Mouse (Mus musculus): ENCODE results near the gene Slc3a1. TPM values are rescaled to one million over a fixed set of nuclear protein-coding genes. Genes with fewer than 3 reads are reported as not detected.

The Slc3a1 gene
- polyA plus RNA-seq, 1 experiment from 2014 or later, result 76.9 TPM

GRCm38 (mm10) chr17:85020343-85020742 lies 7.8 kb upstream of the Slc3a1 start:
- H3K9me3 ChIP-seq (replicated peaks; ENCODE audit: low read length), result no peaks in the 10 kb centered on the region
- H3K36me3 ChIP-seq (ENCODE audit: insufficient read depth, low read length), result no peaks in the 10 kb centered on the region
- no peaks in the 10 kb centered on the region for H3K4me1 ChIP-seq (replicated peaks; ENCODE audit: insufficient read depth, low read length)
- no peak overlapping the region for H3K27ac ChIP-seq
- H3K4me2 ChIP-seq (ENCODE audit: low read length), result no peak overlapping the region
- H3K9ac ChIP-seq (ENCODE audit: low read depth, low read length), result no peak overlapping the region
- WGBS, result 67% methylated on average over 3 of the region's 3 CpGs
- H3K27me3 ChIP-seq (ENCODE audit: insufficient read depth, low read length), result no peaks in the 10 kb centered on the region
- DNase-seq (ENCODE audit: low spot score) (peak; percentile 46), ATAC-seq (replicated peaks; ENCODE audit: low FRiP score, low read depth) (no peak)
- no peak overlapping the region for H3K4me3 ChIP-seq (replicated peaks; ENCODE audit: low read depth, low read length)
- no peak for TF ChIP-seq CTCF (IDR thresholded peaks at IDR 0.05; ENCODE audit: low read depth)

GRCm38 (mm10) chr17:85023247-85024167 lies 4.7 kb upstream of the Slc3a1 start:
- H3K4me1 ChIP-seq (replicated peaks; ENCODE audit: insufficient read depth, low read length), result no peaks in the 10 kb centered on the region
- no peaks in the 10 kb centered on the region for H3K36me3 ChIP-seq (ENCODE audit: insufficient read depth, low read length)
- H3K9me3 ChIP-seq (replicated peaks; ENCODE audit: low read length), result no peaks in the 10 kb centered on the region
- peak overlapping the region; percentile 27; the same call in 1 of the 2 replicates for H3K4me2 ChIP-seq (ENCODE audit: low read length)
- no peaks in the 10 kb centered on the region for H3K27me3 ChIP-seq (ENCODE audit: insufficient read depth, low read length)
- no peak overlapping the region for H3K9ac ChIP-seq (ENCODE audit: low read depth, low read length)
- no peak overlapping the region for H3K4me3 ChIP-seq (replicated peaks; ENCODE audit: low read depth, low read length)
- peak overlapping the region; percentile 43 for H3K27ac ChIP-seq
- peak; percentile 90 for DNase-seq (ENCODE audit: low spot score)
- TF ChIP-seq CTCF (IDR thresholded peaks at IDR 0.05; ENCODE audit: low read depth), result peak; percentile 78
- WGBS, result 56% methylated on average over 22 of the region's 22 CpGs
- no peak for ATAC-seq (replicated peaks; ENCODE audit: low FRiP score, low read depth)

GRCm38 (mm10) chr17:85024237-85024636 lies 3.9 kb upstream of the Slc3a1 start:
- H3K36me3 ChIP-seq (ENCODE audit: insufficient read depth, low read length), result no peaks in the 10 kb centered on the region
- H3K27me3 ChIP-seq (ENCODE audit: insufficient read depth, low read length), result no peaks in the 10 kb centered on the region
- peak overlapping the region; percentile 43 for H3K27ac ChIP-seq
- WGBS, result 68% methylated on average over 8 of the region's 8 CpGs
- no peak overlapping the region for H3K9ac ChIP-seq (ENCODE audit: low read depth, low read length)
- H3K4me1 ChIP-seq (replicated peaks; ENCODE audit: insufficient read depth, low read length), result no peaks in the 10 kb centered on the region
- no peak overlapping the region for H3K4me3 ChIP-seq (replicated peaks; ENCODE audit: low read depth, low read length)
- DNase-seq (ENCODE audit: low spot score) (no peak), ATAC-seq (replicated peaks; ENCODE audit: low FRiP score, low read depth) (no peak)
- no peak overlapping the region for H3K4me2 ChIP-seq (ENCODE audit: low read length)
- H3K9me3 ChIP-seq (replicated peaks; ENCODE audit: low read length), result no peaks in the 10 kb centered on the region
- no peak for TF ChIP-seq CTCF (IDR thresholded peaks at IDR 0.05; ENCODE audit: low read depth)

- Histone ChIP-seq H3K4me2 (ENCODE audit: low read length) (no peak overlapping the region), H3K9me3 (replicated peaks; ENCODE audit: low read length) (no peaks in the 10 kb centered on the region), H3K36me3 (ENCODE audit: insufficient read depth, low read length) (no peaks in the 10 kb centered on the region), H3K27me3 (ENCODE audit: insufficient read depth, low read length) (no peaks in the 10 kb centered on the region), H3K27ac (peak overlapping the region; percentile 43; the same call in 1 of the 2 replicates), H3K4me1 (replicated peaks; ENCODE audit: insufficient read depth, low read length) (no peaks in the 10 kb centered on the region), H3K4me3 (replicated peaks; ENCODE audit: low read depth, low read length) (no peak overlapping the region), H3K9ac (ENCODE audit: low read depth, low read length) (no peak overlapping the region)
- WGBS, result 77% methylated on average over 6 of the region's 6 CpGs
- ATAC-seq (replicated peaks; ENCODE audit: low FRiP score, low read depth), result no peak
- DNase-seq (ENCODE audit: low spot score), result no peak
- no peak for TF ChIP-seq CTCF (IDR thresholded peaks at IDR 0.05; ENCODE audit: low read depth)
Measured at GRCm38 (mm10) chr17:85025151-85025550, 3.0 kb upstream of the Slc3a1 start.

GRCm38 (mm10) chr17:85026436-85026835 lies 1.7 kb upstream of the Slc3a1 start:
- Histone ChIP-seq H3K9me3 (replicated peaks; ENCODE audit: low read length) (no peaks in the 10 kb centered on the region), H3K4me3 (replicated peaks; ENCODE audit: low read depth, low read length) (no peak overlapping the region), H3K4me1 (replicated peaks; ENCODE audit: insufficient read depth, low read length) (peaks cover 4% of the 10 kb centered on the region; the same call in 1 of the 2 replicates), H3K27ac (no peak overlapping the region), H3K9ac (ENCODE audit: low read depth, low read length) (no peak overlapping the region), H3K4me2 (ENCODE audit: low read length) (no peak overlapping the region), H3K36me3 (ENCODE audit: insufficient read depth, low read length) (no peaks in the 10 kb centered on the region), H3K27me3 (ENCODE audit: insufficient read depth, low read length) (no peaks in the 10 kb centered on the region)
- TF ChIP-seq CTCF (IDR thresholded peaks at IDR 0.05; ENCODE audit: low read depth), result no peak
- DNase-seq (ENCODE audit: low spot score) (no peak), ATAC-seq (replicated peaks; ENCODE audit: low FRiP score, low read depth) (no peak)
- 80% methylated on average over 6 of the region's 6 CpGs for WGBS

GRCm38 (mm10) chr17:85027247-85027646 lies 929 bp upstream of the Slc3a1 start:
- Histone ChIP-seq H3K27me3 (ENCODE audit: insufficient read depth, low read length) (no peaks in the 10 kb centered on the region), H3K9ac (ENCODE audit: low read depth, low read length) (no peak overlapping the region), H3K27ac (peak overlapping the region; percentile 44; the same call in 1 of the 2 replicates), H3K36me3 (ENCODE audit: insufficient read depth, low read length) (no peaks in the 10 kb centered on the region), H3K4me1 (replicated peaks; ENCODE audit: insufficient read depth, low read length) (peaks cover 4% of the 10 kb centered on the region; the same call in 1 of the 2 replicates), H3K9me3 (replicated peaks; ENCODE audit: low read length) (no peaks in the 10 kb centered on the region), H3K4me3 (replicated peaks; ENCODE audit: low read depth, low read length) (no peak overlapping the region), H3K4me2 (ENCODE audit: low read length) (no peak overlapping the region)
- ATAC-seq (replicated peaks; ENCODE audit: low FRiP score, low read depth) (peak; percentile 85), DNase-seq (ENCODE audit: low spot score) (peak; percentile 54)
- 53% methylated on average over 3 of the region's 3 CpGs for WGBS
- TF ChIP-seq CTCF (IDR thresholded peaks at IDR 0.05; ENCODE audit: low read depth), result no peak

Measured in kidney, postnatal 0 days (tissue).